Mouse (Mus musculus): ENCODE measurements at regions not wholly inside any gene's neighbourhood (a gene's known extent, or its start where the extent isn't known, plus 50 kb on each side); places are given as distances from the start of the nearest gene placed in this dataset.

- TF ChIP-seq POLR2A (IDR thresholded peaks at IDR 0.05; ENCODE audit: control insufficient read depth, extremely low read depth, insufficient read depth, low read length, poor library complexity) (no peak), CTCF (IDR thresholded peaks at IDR 0.05; ENCODE audit: borderline replicate concordance, control insufficient read depth, extremely low read depth, insufficient read depth, low read length, poor library complexity) (no peak)
Measured at GRCm38 (mm10) chr15:50172276-50172772, 3712.4 kb upstream of the Gm7489 start.

Data from thymus, adult 2 months (tissue).